Mouse (Mus musculus) limb, embryonic 15.5 days (tissue): ENCODE results near the gene Ercc4. TPM values are rescaled to one million over a fixed set of nuclear protein-coding genes. Genes with fewer than 3 reads are reported as not detected.
"Not testable (repeated sequence)": the region's sequence is repeated elsewhere in the genome, so short reads cannot be mapped to it uniquely, and the experiment has no call there.

Source experiments
- ATAC-seq: fragments of 200-750 bp; cut with Nextera tagmentation; 2 replicates; pipeline ENCODE4 v1.8.0; 2017; ENCODE audit warnings: low read depth, moderate TSS enrichment; ENCODE audit not compliant: insufficient number of reproducible peaks, low FRiP score, low TSS enrichment
- H3K27ac ChIP-seq: fragments of 300-500 bp; sonication (generic); 2 replicates; pipeline ENCODE4 v1.5.1; 2015; ENCODE audit warnings: moderate library complexity, mild to moderate bottlenecking, inconsistent platforms
- H3K27me3 ChIP-seq: fragments of 300-500 bp; sonication (generic); 2 replicates; pipeline ENCODE4 v1.6.1; 2015; ENCODE audit warnings: inconsistent platforms
- H3K36me3 ChIP-seq: fragments of 300-500 bp; sonication (generic); 2 replicates; pipeline ENCODE4 v1.6.1; 2015; ENCODE audit warnings: inconsistent platforms
- H3K4me1 ChIP-seq: fragments of 300-500 bp; sonication (generic); 2 replicates; pipeline ENCODE4 v1.6.1; 2015; ENCODE audit warnings: inconsistent platforms
- H3K4me2 ChIP-seq: fragments of 300-500 bp; sonication (generic); 2 replicates; pipeline ENCODE4 v1.6.1; 2015; ENCODE audit warnings: mild to moderate bottlenecking, inconsistent platforms
- H3K4me3 ChIP-seq: fragments of 300-500 bp; sonication (generic); 2 replicates; pipeline ENCODE4 v1.5.1; 2015; ENCODE audit warnings: mild to moderate bottlenecking, inconsistent platforms
- H3K9ac ChIP-seq: fragments of 300-500 bp; sonication (generic); 2 replicates; pipeline ENCODE4 v1.6.1; 2015; ENCODE audit warnings: inconsistent platforms
- H3K9me3 ChIP-seq: fragments of 300-500 bp; sonication (generic); 2 replicates; pipeline ENCODE4 v1.6.1; 2016; ENCODE audit warnings: inconsistent platforms
- WGBS: fragments of 180-500 bp; shearing (Covaris S2); methylation state at CpG from one replicate; pipeline ENCODE4 v1.1.7; 2015; 5-methylcytosine and 5-hydroxymethylcytosine counted together
- polyA plus RNA-seq: library from polyadenylated mRNA; unstranded; fragments of >200 nt; fragmentation: Nextera tagmentation; extraction: Ambion mirVana; gene quantifications from 2 replicates; pipeline ENCODE4 v1.2.1, GENCODE M21; 2015

Gene Ercc4
- 12.8 and 13.5 TPM in 2 replicates for polyA plus RNA-seq

DNA sequence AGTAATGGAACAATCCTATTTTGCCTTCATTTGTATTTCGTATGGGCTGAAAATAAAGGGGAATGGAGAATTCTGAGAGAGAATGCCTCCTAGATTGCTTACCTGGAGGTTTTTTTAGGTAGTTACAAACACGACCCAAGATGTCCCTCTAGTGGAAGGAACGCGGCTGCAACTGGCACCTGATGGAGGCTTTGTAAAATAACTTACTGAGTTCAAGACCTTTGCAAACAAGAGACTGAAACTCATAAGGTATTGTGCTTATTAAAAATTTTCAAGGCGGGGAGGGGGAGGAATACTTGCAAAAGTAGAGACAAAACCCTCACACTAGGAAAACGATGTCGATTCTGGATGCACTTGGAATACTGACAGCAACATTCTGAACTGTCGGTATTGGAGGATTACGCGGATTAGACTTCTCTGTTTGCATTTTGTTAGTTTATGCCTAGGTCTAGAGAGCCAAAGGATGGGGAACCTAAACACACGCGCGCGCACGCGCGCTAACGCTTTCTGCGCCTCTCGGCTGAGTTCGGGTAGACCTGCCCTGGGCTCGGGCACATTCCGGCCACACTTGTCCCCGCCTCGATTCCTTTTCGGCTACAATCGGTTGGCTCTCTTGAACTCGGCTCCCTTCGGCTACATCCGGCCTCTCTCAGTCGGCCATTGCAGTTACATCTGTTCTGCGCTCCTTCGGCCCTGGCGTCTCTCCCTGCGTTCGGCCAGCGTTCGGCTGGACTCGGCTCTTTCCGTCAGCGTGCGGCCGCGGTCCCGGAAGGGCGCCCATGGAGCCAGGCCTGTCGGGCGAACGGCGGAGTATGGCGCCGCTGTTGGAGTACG is at the start of gene Ercc4:
Gene Ercc4, plus strand, starts transcription at position 529 of the 834 bp plus-strand sequence.
- Histone ChIP-seq H3K27me3 (no peaks in the 10 kb centered on the region), H3K27ac (peak within 1 kb of the TSS; percentile 86), H3K36me3 (peaks cover 21% of the 10 kb centered on the region), H3K9ac (peak within 1 kb of the TSS; percentile 98), H3K4me2 (peak within 1 kb of the TSS; percentile 55), H3K4me1 (peaks cover 4% of the 10 kb centered on the region), H3K4me3 (peak within 1 kb of the TSS; percentile 68), H3K9me3 (no peaks in the 10 kb centered on the region)
- WGBS, result under 1% methylated on average over 53 of the region's 53 CpGs
- ATAC-seq, result peak; percentile 96

DNA sequence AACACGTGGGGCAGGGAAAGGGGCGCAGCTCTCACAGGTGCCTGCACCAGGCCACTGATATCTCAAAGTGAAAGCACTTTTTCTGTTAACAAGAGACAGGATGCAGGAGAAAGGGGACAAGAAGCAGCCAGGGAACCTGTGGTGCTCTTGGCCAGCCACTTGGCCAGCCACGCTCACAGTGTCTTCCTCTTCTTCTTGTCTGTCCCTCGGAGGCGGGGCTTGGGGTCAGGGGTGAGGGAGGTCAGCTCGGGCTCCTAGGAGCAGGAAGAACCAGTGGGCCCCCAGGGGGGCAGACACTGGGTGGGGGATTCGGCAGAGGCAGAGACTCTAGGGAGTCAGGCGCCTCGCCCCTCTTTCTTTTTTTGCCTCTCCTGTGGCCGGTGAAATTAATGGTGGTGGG is 48.4 kb upstream of the Ercc4 start:
- H3K4me2 ChIP-seq, result no peak overlapping the region
- H3K9me3 ChIP-seq, result no peaks in the 10 kb centered on the region
- WGBS, result 41% methylated on average over 10 of the region's 10 CpGs
- H3K4me1 ChIP-seq, result no peaks in the 10 kb centered on the region; the same call in 1 of the 2 replicates
- H3K27me3 ChIP-seq, result no peaks in the 10 kb centered on the region
- H3K27ac ChIP-seq, result no peak overlapping the region
- ATAC-seq, result no peak
- no peak overlapping the region for H3K9ac ChIP-seq
- no peak overlapping the region for H3K4me3 ChIP-seq
- no peaks in the 10 kb centered on the region for H3K36me3 ChIP-seq

DNA sequence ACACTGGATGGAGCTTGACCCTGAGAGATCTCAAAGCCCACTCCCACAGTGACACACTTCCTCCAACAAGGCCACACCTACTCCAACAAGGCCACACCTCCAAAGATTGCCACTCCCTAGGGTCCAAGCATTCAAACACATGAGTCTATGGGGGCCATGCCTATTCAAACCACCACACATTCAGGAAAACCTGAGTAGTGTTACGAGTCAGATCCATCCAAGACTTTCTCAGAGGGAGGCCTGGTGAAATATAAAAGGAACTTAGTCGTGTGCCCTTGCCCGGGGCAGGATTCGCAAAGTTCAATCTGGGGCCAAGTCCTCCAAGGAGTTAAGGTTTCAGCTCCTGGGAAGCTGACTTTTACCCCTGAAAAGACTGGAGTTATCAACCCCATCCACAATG is 35.3 kb upstream of the Ercc4 start:
- WGBS, result 76% methylated on average over 4 of the region's 4 CpGs
- Histone ChIP-seq H3K36me3 (no peaks in the 10 kb centered on the region), H3K27ac (no peak overlapping the region), H3K9me3 (no peaks in the 10 kb centered on the region), H3K27me3 (no peaks in the 10 kb centered on the region), H3K9ac (no peak overlapping the region), H3K4me3 (no peak overlapping the region), H3K4me2 (no peak overlapping the region), H3K4me1 (no peaks in the 10 kb centered on the region)
- ATAC-seq, result no peak

DNA sequence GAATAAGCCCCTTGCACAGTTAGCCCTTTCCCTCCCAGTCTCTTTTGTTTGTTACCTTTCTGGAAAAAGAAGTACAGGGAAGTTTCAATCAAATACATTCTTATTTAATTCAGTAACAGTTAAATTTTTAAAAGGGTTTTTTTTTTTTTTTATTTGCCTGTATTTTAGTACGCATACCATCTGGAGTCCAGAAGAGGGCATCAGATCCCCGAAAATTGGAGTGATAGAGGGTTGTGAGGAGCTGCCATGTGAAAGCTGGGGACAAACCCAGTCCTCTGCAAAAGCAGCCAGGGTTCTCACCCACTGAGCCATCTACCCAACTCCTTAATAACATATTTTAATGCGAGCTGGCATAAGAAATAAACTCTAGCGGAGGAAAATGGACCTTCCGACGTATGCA is 29.3 kb upstream of the Ercc4 start:
- WGBS, result 62% methylated on average over 6 of the region's 6 CpGs
- no peak for ATAC-seq

DNA sequence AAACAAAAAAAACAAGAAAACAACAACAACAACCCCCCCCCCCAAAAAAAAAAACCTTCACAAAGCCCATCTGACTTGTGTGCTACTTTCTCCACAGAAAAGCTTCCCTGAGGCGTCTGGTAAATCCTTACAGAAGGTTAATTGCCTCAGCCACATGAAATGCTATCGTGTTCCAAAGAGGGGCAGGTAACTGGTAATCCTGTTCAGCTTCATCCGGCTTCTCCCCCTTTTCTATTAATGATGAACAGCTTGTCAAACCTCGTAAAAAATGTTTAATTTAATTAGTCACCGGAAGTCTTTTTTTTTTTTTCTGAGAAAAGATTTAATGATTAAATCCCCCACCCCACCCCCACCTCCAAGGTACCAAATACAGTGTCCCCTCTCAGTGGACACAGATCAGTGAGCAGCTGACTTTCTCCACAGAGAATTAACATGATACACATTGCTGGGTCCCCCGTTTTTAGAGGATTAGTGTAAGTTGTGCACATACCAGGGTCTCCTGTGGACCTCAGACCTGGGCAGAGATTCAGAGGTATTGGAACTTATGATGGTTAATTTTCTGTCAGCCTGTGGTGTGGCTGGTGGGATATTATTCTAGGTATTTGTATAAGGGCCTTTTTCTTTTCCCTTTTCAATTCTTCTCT is 26.2 kb upstream of the Ercc4 start:
- no peak overlapping the region for H3K9ac ChIP-seq
- H3K4me3 ChIP-seq, result no peak overlapping the region
- H3K4me2 ChIP-seq, result no peak overlapping the region
- H3K9me3 ChIP-seq, result no peaks in the 10 kb centered on the region
- ATAC-seq, result no peak
- no peaks in the 10 kb centered on the region for H3K27me3 ChIP-seq
- WGBS, result 30% methylated on average over 6 of the region's 6 CpGs
- no peak overlapping the region for H3K27ac ChIP-seq
- H3K36me3 ChIP-seq, result no peaks in the 10 kb centered on the region
- no peaks in the 10 kb centered on the region for H3K4me1 ChIP-seq

More for the DNA sequence above, 29.3 kb upstream of the Ercc4 start:
- Histone ChIP-seq H3K4me1 (no peaks in the 10 kb centered on the region), H3K36me3 (no peaks in the 10 kb centered on the region), H3K4me3 (no peak overlapping the region), H3K27me3 (no peaks in the 10 kb centered on the region), H3K27ac (no peak overlapping the region), H3K4me2 (no peak overlapping the region), H3K9me3 (no peaks in the 10 kb centered on the region), H3K9ac (no peak overlapping the region)

DNA sequence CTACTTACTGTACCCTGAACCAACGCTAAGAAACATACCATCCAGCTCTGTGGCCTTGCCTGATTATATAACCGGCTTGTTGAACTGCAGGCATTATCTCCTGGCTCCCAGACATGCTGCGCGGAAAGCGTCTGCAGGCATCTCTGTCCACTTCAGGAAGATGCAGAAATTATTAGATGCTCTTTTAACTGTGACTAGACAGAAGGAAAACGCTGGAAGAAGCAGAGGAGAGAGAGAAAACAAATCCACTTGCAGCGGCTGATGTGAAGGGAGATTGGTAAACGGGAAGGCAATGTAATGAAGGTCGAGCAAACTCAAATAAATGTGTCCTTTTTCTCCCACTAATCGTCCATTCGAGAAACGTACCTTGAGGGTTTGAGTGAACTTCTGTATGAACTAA is 1.1 kb upstream of the Ercc4 start:
- no peak for ATAC-seq
- Histone ChIP-seq H3K4me2 (no peak overlapping the region), H3K27ac (no peak overlapping the region), H3K9ac (no peak overlapping the region), H3K4me1 (peaks cover 4% of the 10 kb centered on the region), H3K4me3 (no peak overlapping the region), H3K36me3 (peaks cover 13% of the 10 kb centered on the region), H3K9me3 (no peaks in the 10 kb centered on the region), H3K27me3 (no peaks in the 10 kb centered on the region)
- WGBS, result 84% methylated on average over 12 of the region's 12 CpGs

DNA sequence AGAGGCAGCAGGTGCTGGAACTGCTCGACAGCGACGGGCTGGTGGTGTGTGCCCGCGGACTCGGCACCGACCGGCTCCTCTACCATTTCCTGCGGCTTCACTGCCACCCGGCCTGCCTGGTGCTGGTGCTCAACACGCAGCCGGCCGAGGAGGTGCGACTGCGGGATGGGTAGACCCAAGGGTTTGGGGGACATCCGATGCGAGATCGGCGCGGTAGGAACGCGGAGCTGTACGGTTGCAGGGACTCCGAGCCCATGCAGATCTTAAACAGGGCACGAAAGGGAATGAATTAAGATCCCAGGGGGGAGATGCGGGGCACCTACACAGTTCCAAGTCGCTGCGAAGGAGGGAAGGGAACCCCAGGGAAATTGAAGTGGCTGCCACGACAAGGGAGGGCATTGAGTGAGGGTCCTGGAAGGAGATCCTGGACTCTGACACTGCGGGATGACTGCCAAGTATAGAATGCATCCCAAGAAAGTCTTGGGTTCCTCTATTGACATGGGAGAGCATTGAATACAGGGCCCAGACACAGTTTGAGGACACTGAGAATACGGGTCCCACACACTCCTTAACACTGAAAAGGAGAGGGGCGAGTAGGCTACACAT is 609 bp downstream of the Ercc4 start:
- Histone ChIP-seq H3K27ac (peak overlapping the region; percentile 86), H3K36me3 (peaks cover 27% of the 10 kb centered on the region), H3K4me2 (peak overlapping the region; percentile 55), H3K9ac (peak overlapping the region; percentile 98), H3K9me3 (no peaks in the 10 kb centered on the region), H3K4me3 (peak overlapping the region; percentile 68), H3K4me1 (peaks cover 4% of the 10 kb centered on the region), H3K27me3 (no peaks in the 10 kb centered on the region)
- no peak; the same call in 1 of the 2 replicates for ATAC-seq
- WGBS, result under 1% methylated on average over 32 of the region's 32 CpGs

DNA sequence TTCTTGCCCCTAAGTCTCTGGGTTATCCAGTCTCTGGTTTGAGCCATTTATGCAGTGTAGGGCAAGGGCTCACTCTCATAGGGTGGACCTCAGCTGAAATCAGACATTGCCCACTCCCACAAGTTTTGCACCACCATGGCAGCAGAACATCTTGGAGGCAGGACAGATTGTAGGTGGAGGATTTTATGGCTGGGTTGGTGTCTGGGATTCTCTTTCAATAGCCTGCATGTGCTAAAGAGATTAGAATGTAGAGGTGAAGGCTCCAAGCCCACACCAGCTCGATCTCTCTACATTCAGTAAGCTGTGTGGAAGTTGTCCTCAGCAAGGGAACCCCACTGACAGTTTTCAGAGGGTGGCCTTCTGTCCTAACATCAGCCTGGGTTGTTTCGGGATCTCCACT is 5.3 kb downstream of the Ercc4 start:
- no peak for ATAC-seq
- Histone ChIP-seq H3K27me3 (no peaks in the 10 kb centered on the region), H3K36me3 (peaks cover 42% of the 10 kb centered on the region), H3K9me3 (no peaks in the 10 kb centered on the region), H3K4me1 (peaks cover 6% of the 10 kb centered on the region), H3K27ac (no peak overlapping the region), H3K4me3 (no peak overlapping the region), H3K9ac (no peak overlapping the region), H3K4me2 (no peak overlapping the region)
- WGBS, result 86% methylated on average over 2 of the region's 2 CpGs

DNA sequence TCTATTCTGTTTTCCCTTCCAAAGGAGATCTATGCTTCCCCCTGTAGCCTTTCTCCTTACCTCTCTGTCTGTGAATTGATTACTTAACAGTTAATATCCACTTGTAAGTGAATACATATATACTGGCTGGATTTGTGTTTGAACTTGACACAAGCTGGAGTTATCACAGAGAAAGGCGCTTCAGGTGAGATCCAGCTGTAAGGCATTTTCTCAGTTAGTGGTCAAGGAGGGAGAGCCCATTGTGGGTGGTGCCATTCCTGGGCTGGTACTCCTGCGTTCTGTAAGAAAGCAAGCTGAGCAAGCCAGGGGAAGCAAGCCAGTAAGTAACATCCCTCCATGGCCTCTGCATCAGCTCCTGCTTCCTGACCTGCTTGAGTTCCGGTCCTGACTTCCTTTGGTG is 6.0 kb downstream of the Ercc4 start:
- not testable (repeated sequence) for H3K27ac ChIP-seq, H3K4me3 ChIP-seq, H3K27me3 ChIP-seq, H3K9me3 ChIP-seq, H3K4me1 ChIP-seq, H3K4me2 ChIP-seq, H3K9ac ChIP-seq, ATAC-seq
- peaks cover 46% of the 10 kb centered on the region for H3K36me3 ChIP-seq
- WGBS, result 91% methylated on average over 3 of the region's 3 CpGs

DNA sequence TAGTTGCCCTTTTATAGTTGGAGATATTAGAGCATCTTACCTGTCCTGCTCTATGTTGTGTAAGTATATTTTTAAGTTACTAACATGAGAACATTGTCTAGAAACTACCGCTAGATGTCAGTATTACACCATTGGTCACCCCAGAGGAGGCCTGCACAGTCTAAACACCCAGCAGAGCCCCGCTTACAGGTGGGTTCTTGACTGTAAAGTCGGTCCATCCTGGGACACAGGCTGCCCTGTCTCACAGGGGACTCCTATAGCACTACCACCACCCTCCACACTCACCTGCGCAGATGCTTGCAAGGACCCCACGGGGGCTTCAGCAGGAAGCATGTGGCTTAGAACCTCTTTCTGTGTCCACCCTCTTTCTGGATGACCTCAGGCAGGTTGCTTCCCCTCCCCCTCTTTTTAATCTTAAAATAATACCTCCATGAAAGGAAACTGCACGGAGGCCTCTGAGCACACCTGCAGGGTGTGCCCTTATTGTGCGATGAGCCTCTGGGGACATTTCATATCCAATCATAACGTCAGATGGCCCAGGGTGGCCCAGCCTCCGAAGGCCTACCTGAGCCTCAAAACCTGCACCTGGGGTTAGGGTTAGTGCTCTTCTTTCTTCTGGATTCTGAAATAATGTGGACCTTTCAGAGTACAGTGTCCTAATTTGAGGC is 7.9 kb downstream of the Ercc4 start:
- Histone ChIP-seq H3K4me2 (no peak overlapping the region), H3K36me3 (peaks cover 50% of the 10 kb centered on the region), H3K4me3 (no peak overlapping the region), H3K9ac (no peak overlapping the region), H3K4me1 (peaks cover 2% of the 10 kb centered on the region; the same call in 1 of the 2 replicates), H3K9me3 (no peaks in the 10 kb centered on the region), H3K27ac (no peak overlapping the region), H3K27me3 (no peaks in the 10 kb centered on the region)
- 58% methylated on average over 9 of the region's 9 CpGs for WGBS
- peak; percentile 56 for ATAC-seq

DNA sequence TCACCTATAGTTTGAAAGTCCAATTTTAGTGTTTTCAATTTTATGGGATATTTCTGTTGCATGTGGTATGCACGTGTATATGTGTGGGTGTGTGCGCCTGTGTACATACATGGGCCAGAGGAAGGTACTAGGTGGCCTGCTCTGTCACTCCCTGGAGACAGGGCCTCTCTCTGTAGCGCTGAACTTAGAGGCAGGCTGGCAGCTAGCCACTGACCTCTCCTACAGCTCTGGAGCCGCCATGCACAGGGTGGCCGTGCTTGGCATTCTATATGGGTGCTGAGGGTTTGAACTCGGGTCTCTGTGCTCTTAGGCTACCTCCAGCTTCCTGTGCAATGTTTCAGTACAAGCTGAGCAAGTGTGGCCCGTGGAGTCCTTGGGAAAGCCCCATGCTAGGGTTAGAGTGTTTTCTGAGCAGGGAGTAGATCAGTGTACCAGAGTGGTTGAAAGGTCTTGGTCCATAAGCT is 8.5 kb downstream of the Ercc4 start:
- Histone ChIP-seq H3K9ac (no peak overlapping the region), H3K4me2 (no peak overlapping the region), H3K4me3 (no peak overlapping the region), H3K27me3 (no peaks in the 10 kb centered on the region), H3K27ac (no peak overlapping the region), H3K9me3 (no peaks in the 10 kb centered on the region), H3K36me3 (peaks cover 46% of the 10 kb centered on the region), H3K4me1 (peaks cover 2% of the 10 kb centered on the region; the same call in 1 of the 2 replicates)
- WGBS, result 92% methylated on average over 7 of the region's 7 CpGs
- no peak for ATAC-seq
